Mouse (Mus musculus): Measurements from ENCODE around the gene Lpar6.

Gene Lpar6

DNA sequence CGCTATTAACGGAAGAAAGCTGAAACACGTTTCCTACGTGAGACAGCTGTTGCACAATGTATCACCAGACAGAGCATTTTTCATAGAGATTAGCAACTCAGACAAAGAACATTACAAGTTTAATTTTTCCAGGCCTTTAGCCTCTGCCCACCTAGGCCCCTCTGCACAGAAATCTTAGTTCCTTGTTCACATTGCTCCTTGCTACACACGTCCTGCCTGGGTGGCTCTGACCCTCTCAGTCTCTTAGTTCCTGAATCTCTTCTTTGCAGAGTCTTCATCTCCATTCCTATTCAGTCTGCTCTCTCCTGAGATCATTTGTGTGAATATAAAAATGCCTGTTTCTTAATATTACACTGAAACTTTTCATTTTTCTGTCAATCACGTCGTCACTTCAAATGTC lies 19.7 kb downstream of the Lpar6 start:
- no peak for DNase-seq (ENCODE audit: low spot score)

GRCm38 (mm10) chr14:73258181-73258580 lies 20.5 kb downstream of the Lpar6 start:
- no peak for DNase-seq (ENCODE audit: low spot score)

DNA sequence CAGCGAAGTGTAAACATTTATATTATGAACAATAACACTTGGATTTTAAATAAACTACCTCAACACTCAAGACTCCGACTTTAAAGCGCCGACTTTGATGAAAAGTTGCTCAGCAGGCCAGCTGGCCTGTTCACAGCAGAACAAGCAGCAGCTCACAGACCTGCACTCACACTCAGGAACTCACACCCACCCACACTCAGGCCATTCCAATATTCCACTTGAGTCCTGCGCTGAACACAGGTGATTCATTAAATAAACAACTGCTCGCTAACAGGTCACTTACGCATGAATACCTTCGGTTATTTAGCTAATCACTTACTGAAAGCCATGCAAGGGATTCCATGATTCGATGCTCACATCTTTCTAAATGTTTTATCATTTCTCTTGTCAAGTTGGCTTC lies 24.5 kb downstream of the Lpar6 start:
- DNase-seq (ENCODE audit: low spot score): no peak

GRCm38 (mm10) chr14:73266166-73266565 lies 28.5 kb downstream of the Lpar6 start:
- DNase-seq (ENCODE audit: low spot score): peak; percentile 21

- no peak for DNase-seq (ENCODE audit: low spot score)
Measured at GRCm38 (mm10) chr14:73271807-73272206, 34.1 kb downstream of the Lpar6 start.

GRCm38 (mm10) chr14:73279096-73279495 lies 41.4 kb downstream of the Lpar6 start:
- no peak for DNase-seq (ENCODE audit: low spot score)

GRCm38 (mm10) chr14:73280996-73281395 lies 43.3 kb downstream of the Lpar6 start:
- no peak for DNase-seq (ENCODE audit: low spot score)

- DNase-seq (ENCODE audit: low spot score): no peak
Measured at GRCm38 (mm10) chr14:73289915-73290314, 52.2 kb downstream of the Lpar6 start.

GRCm38 (mm10) chr14:73292434-73292833 lies 54.7 kb downstream of the Lpar6 start:
- no peak for DNase-seq (ENCODE audit: low spot score)

Measured in c-Kit-positive CD71-positive TER-119-positive erythroid progenitor cells, embryonic 14.5 days (primary cell).